Mouse (Mus musculus) urinary bladder, postnatal 10 days (tissue): Measurements from ENCODE around the gene Cngb1.
A peak's percentile ranks its signal among the peaks of the same experiment; 100 is the strongest.

Experiments
- DNase-seq: peaks from one replicate; pipeline ENCODE4 v3.0.0; 2022; ENCODE audit warnings: low spot score

The Cngb1 gene

DNA sequence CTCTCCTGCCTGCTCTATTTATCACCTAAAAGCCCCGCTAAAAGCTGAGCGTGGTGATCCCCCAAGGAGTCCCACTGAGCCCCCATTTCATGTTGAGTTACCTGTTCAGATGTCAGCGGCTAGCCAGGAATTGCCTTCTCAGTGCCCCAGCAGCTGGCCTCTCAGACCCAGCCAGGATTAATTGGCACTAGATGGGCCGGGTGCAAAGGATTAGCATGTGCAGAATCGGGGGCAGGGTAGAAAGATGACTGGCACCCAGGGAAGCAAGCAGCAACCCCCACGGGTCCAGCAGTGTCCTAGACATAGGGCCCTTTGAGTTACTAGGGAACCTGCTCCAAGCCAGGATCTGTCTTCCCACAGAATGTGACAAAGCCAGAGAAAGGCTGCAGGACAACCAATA lies at the start of gene Cngb1:
Gene Cngb1, minus strand, starts transcription at position 155 of the 400 bp plus-strand sequence.
- DNase-seq: no peak

DNA sequence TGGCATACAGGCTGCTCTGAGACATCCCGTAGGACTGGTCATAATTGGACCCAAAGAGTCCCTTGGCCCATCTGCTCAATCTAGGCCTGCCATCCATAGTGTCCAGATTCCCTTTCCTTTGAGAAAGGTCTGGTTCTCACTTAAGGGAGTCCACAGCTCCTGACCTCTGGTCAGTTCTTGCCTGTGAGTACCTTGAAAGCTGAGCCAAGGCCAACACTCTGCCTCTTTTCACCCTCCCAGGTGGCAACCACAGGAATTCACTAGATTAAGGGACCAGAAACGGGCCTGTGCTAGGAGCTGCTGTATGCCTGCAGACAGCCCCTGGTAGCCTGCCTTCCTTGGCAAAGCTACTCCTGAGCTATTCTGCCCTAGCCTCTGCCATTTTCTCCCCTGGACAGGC lies 48.2 kb upstream of the Cngb1 start:
- DNase-seq: no peak

DNA sequence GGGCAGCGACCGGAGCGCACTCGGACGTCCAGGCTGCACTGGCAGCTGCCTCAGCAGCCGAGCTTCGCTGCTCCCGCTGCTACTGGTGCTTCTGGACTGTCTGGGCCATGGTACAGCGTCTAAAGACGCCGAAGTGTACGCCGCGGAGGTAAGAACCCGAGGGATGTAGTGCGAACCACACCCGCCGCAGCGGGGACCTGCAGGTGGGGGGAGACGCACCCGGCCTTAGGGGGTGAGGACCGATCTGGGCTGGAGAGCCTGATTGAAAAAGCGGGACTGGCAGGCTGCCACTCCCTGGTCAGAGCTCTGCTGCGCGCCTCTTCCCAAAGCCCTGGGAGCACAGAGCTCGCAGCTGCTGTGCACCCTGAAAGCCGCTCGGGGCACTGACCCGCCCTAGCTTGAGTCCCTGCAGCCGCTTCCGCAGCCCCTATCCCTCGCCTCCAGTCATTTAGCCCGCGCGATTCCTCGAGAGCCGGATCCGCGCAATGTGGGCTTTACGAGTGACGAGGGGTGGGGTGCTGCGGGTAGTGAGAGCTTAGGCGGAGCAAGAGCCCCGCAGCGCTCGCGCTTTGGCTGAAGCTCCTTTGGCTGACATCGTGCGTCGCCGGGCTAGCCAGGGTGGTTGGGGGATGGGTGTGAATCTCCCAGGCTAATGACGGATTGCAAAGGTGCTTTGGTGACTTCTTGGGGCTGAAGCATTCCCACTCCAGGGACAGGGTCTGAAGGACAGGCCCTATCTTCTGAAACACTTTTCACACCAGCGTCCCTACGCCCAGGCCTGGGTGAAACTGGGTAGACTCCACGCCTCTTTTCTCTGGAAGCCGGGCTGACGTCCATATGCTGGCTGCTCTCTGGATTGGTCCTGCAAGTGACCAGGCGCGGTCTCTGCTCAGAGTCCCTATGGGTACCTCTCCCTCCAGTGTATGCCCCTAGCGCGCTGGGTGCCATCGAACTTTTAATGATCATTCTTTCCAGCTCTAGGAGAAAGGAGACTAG lies 46.8 kb upstream of the Cngb1 start:
- no peak for DNase-seq

DNA sequence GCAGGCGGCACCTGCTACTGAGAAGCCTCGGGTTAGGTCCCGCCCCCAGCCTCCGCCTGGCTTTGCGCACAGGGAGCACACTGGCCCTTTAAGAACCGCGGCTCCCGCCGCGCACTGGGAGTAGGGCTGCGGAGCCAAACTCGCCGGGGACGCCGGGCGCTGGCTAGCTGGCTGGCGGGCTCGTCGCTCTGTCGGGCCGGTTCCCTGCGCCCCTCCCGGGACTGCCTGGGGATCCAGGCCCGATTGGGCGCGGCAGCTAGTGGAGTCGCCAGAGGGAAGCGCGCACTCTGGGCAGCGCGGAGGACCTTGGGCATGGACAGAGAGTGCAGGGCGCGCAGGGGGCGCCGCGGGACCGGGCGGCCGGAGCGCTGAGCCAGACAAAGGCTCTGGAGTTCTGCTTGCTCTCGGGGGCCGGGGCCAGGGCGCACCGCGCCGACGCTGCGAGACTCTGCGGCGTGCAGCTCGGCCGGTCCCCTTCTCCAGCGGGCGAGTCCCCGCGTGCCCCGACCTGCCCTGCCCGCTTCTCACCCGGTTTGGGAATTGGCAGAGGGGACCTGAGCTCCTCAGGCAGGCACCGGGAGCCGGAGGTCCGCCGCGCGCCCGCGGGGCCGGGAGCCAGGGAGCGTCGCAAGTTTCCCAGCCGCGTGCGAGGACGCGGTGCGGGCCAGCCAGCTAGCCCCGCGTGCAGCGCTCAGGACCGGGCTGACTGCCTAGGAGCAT lies 45.9 kb upstream of the Cngb1 start, which contains the start of gene Mmp15:
Gene Mmp15, plus strand, starts transcription at position 118 of the 720 bp plus-strand sequence.
- no peak for DNase-seq

DNA sequence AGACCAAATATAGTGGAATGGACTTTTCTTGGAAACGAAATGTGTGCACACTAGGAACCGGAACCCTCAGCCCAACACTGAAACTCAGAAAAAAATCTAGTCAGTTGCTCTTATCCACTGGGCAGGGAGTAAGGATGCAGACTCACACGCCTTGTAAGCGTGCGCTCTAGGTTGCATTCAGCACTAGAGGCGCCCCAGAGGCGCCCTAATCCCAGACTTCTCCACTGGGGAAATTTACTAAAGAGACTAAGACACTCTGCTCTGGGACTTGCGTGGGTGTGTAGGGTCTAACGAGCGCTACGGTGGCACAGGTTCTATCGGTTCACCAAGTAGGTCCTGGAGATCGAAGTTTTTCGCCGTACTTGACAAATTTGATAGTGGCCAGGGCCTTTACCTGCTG lies 45.1 kb upstream of the Cngb1 start:
- no peak for DNase-seq

DNA sequence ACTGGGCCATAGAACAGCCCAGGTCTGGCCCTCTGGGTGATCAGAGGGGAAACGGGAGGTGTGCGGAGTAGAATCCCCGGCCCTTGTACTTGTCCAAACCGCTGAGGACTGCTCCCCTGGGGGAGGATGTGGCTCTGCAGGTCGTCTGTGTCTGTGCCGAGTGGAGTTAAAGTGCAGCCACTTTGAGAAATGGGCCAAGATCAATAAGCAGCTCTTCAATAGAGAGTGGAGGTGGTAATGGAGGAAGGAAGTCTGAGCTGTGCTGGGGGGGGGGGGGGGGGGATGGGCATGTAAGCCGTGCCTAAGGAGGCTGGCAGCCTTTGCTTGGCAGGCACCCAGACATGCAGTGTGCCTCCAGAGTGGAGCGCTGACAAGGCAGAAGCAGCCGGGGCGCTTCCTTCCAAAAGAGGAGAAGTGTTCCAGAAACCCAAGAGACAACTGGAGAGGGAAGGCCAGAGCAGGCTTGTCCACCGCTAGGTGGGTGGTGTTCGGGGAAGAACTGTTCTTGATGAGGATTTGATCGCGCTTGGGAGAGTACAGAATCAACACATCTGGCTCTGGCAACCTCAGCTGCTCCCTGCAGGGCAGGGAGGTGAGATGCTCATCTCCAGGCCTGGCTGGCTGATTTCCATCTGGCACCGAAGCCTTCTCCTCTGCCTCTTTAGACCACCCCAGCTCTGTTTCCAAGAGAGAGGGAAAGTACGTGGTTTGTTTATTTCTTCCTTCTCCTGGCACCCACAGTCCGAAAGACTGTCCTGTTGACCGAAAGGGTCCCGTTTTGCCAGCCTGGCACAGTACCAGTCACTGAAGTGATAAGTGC lies 42.6 kb upstream of the Cngb1 start:
- no peak for DNase-seq

DNA sequence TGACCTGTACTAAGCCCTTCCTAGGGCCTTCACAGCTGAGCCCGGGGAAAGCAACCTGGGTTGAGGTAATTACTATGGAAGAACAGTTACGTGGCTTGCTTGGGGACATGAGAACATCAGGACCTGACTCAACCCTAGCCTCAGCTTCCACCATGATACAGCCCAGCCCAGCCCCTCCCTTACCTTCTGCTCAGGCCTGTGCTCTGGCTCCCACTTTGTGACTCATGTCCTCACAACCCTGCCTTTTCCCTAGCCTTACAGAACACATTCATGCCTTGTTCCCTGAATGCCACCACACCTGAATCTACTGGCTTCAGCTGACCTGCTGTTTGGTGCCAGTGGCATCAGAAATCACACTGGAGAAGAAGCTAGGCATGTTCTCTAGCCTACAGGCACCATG lies 42.0 kb upstream of the Cngb1 start:
- no peak for DNase-seq

DNA sequence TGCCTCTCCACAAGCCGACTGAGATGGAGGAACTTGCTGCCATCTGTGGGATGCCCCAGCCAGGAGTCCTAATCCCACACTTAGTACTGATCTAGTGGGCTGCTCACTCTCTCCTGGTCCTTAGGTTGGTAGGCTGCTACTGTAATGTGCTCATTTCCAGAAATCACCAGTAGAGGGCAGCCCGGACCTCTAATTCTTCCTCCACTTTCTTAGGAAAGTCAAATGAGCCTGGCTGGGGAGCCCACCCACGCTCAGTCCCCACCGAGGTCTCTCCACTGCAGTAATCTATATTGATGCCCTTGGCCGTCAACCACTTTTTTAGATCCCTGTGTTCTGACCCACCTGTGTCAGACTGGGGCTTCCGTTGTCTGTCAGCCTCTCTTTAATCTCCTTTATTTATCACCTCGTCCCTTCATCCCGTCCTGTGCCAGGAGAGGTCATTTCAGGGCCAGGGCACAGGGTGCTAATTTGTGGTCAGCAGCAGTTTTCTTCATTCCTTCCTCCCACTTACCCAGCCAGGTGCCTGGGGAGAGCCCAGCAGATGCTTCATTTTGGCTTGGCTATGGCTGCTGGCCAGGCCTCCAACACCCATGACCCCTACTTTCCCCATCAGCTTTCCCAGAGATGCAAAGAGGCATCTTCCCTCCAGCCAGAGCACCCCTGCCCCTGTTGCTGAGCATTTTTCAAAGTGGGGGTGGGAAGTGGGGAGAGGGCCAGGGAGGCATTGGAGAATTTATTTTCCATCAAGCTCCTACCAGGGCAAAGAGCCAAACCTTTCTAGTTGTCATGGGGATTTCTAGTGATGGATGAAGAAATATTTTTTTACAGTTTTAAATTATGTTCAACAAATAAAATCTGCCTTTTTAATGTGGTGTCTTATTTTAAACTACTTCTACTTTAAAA lies 40.5 kb upstream of the Cngb1 start:
- no peak for DNase-seq

DNA sequence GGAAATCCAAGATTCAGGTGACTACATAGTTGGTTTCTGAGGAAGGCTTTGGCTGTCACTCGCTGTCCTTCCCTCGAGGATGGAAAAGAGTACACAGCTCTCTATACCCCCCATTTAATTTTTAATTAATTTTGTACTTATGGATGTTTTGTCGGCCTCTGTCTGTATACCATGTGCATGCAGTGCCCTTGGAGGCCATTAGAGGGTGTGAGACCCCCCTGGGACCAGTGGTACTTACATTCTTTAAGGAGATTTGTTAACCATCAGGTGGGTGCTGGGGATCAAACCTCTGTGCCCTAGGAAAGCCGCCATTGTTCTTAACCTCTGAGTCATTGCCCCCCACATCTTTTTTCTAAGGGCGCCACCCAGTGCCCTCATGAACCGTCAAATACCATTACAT lies 38.3 kb upstream of the Cngb1 start:
- DNase-seq: no peak

DNA sequence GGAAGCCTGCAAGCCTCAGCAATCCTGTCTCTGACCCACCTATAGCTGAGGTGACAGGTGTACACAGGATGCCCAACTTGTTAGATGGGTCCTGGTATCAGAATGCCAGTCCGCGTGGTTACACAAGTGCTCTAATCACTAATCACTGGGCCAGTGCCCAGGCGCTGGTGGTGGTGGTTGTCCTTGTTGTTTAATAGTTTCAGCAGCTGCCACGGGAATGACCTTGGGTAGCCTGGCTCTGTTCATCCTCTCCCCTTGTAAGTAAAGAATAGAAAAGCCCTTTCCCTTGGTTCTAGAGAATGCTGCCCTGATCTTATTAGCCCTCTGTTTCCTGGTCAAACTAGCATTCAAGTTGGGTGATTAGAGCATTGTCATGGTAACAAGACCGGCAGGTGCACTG lies 35.3 kb upstream of the Cngb1 start:
- no peak for DNase-seq

DNA sequence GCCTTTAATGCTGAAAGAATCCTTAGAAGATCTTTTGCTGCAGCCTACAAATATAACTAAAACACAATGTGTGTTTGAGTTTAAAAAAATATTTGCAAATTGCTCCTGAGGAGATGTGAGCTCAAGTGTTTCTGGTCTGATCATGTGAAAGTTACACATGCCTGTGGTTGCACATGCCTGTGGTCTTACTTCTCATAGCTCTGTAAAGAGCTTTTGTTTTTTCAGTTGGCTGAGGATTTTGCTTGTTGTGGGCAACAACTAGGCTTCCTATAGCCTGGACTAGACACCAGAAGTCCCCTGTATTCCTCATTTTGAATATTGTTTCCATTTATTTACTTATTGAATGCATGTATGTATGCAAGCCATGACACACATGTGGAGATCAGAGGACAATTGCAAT lies 30.0 kb upstream of the Cngb1 start:
- no peak for DNase-seq

DNA sequence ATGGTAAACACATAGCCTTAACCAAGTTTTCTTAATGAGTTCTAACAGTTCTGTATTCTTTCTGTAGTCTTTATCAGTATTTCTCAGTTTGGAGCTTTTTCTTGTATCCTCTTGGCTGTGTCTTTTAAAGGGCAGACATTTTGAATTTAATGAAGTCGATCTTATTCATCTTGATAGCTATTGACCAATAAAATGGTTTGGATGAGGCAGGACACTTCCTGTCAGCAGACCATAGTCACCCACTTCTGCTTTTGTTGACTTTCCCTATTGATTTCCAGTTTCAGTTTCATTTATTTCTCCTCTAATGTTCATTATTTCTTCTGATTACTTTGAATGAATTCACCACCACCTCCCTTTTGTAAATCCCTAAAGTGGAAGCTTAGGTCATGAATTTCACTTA lies 29.3 kb upstream of the Cngb1 start:
- DNase-seq: no peak

DNA sequence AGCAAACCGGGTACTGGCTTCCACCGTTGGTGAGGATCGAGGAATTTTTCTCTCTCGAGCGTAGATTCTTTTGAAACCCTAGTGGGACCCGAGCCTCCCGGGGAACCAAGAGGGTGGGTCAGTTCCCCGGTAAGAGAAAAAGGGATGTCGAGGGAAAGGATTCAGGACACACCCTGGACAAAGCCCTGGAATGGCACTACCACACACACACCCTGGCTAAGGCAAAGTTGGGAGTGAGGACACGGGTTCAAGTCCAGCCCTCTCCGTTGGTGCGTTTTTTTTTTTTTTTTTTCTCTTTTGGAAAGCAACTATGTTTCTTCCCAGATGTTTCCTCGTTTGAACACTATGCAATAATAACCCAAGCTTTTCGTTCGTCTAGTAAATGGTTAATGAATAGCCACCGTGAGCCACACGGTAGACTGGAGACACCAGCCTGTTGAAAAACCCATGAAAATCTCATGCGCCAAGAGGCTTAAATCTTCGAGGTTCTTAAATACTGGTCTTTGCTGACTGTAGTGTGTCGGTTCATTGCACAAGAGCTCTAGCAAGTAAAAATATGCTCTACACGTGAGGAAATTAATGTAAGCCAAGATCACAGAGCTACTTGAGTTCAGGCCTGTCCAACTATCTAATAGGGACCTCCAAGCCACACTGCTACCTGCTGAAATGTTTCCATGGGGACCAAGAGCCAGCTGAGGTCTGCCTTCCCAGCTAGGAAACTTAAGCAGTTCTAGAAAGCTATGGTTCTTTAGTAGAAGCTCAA lies 26.2 kb upstream of the Cngb1 start:
- DNase-seq: no peak

DNA sequence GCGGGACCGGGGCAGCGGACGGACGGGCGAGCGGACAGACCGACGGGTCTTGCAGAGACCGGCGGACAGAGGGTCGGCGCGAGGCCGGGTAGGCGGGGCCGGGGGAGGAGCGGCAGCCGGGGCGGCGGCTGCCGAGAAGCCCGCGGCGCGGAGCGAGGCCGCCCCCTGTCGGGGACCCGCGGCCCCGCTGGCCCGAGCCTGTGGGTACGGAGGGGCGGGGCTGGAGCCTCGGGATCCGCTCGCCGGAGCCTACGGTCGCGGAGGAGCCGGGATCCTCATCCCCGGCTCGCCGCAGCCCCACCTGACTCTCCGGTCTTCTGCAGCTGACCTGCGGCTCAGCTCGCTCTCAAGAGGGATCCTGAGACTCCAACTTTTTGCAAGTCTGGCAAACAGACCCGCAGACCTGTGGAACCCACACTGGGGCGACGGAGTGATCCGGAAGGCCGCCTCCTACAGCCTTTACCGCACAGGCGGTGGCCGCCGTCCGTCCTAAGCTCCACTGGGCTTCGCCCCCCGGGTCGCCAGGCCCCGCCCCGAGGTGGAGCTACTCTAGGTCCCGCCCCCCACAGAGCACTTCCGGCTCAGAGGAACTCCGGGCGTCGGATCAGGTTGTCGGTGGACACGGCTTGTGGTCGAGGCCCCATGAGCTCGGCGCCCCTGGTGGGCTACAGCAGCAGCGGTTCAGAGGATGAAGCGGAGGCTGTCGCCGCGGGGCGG lies 25.5 kb upstream of the Cngb1 start, which contains the start of the genes Zfp319 and Usb1:
Gene Zfp319, minus strand, starts transcription at position 231 of the 717 bp plus-strand sequence.
Gene Usb1, plus strand, starts transcription at position 565 of the 717 bp plus-strand sequence.
- peak; percentile 86 for DNase-seq

DNA sequence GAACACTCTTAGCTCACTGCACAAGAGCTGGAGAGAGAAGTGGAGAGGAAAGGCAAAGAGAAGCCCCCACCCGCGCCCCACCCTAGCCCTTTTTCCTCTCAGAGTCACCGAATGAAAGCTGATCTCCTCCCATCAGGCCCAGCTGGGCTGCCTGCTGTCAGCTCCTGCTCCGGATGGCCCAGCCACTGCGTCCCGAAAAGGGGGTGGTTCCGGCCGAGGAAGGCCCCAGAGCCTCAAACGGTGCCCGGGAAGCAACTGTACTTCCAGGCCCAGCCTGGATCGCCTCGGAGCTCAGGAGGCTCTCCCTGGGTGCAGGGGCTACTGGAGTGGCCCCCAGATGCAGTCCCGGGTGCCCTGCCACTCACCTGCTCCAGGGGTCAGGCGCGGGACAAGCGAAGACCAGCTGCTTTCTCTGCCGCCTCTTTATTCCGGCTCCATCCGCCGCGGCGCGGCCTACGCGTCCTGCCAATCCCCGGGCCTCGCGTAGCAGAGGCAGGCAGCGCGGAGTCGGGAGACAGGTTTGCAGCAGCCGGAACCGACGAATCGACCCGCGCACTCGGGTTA lies 24.9 kb upstream of the Cngb1 start:
- DNase-seq: no peak

DNA sequence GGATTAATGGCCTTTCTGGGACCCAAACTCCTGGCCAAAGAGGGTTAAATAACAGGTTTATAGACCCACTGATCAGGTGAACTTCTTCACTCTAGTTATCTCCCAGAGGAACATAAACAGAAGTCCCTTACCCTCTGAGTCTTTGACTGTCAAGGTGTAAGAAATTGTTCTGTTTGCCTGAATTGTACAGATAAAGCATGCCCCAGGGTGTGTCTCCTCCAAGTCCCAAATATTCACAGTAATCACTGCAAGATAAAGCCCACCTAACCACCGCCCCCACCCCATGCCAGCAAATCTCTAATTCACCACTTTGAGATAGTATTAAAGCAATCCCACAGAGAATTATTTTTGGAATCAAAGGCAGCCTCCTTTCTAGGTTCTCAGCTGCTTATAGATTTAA lies 24.0 kb upstream of the Cngb1 start:
- no peak for DNase-seq

DNA sequence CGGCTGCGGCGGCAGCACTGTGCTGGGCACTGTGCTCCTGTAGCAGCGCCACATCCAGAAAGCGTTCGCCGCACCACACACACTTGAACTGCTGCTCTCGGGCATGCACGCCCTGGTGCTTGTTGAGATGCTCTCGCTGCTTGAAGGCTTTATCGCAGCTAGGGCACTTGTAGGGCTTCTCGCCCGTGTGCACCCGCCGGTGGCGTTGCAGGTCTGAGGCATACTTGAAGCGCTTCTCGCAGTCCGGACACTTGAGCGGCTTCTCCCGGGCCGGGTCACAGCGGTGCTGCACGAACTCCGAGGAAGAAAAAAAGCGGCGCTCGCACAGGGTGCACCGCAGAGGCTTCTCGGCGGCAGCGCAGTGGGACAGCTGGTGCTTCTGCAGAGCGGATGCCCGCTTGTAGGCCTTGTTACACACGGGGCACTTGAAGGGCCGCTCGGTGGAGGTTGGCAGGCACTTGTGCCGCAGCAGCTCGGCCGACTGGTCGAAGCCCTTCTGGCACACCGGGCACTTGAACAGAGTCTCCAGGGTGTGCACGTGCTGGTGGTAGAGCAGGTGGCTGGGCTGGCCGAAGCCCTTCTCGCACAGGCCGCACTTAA lies 21.6 kb upstream of the Cngb1 start:
- DNase-seq: no peak

DNA sequence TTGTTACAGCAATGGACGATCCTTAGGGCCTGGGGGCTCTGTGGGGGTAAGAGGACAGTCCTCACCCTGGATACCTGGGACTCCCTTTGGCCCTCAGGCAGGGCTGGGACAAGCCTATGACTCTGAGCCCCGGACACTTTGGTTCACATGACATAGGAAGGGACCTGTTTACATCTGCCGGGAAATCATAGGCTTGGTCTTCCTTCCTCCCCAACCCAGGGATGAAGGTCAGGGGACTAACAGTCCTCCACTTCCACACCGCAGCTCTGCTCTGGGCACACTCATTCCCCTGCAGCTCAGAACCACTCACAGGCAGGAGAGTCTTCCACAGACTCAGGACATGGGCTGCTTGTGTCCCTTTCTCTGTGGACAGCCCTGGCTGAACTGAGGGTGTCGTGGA lies 20.4 kb upstream of the Cngb1 start:
- DNase-seq: no peak

DNA sequence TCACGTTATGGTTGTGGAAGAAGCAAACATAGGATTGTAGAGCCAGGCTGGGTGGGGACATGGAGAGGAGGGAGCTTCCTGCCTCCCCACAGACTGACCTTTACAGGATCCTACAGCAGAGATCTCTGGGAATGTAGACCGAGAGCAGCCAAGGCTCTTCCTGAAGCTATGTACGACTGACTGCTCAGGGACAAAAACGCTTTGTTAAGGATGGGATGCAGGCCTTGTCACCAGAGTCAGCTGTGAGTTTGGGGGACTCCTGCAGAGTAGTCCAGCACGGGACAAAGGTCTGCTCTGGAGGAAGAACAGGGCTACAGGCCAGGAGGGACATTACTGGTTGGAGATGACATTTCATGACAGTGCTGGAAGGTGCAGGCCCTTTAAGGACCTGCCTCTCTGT lies 18.3 kb upstream of the Cngb1 start:
- DNase-seq: no peak
